Mouse (Mus musculus) olfactory bulb, adult 2 months (tissue): ENCODE results near the gene Lgi4.

Experiments
- CTCF ChIP-seq: fragments of 200-500 bp; IDR thresholded peaks from 2 replicates; pipeline ENCODE4 v1.5.1; 2012; ENCODE audit warnings: low read depth, mild to moderate bottlenecking, low read length, moderate library complexity; ENCODE audit not compliant: insufficient read depth
- POLR2A ChIP-seq: fragments of 200-500 bp; IDR thresholded peaks from 2 replicates; pipeline ENCODE4 v1.6.1; 2012; ENCODE audit warnings: mild to moderate bottlenecking, low read depth, low read length, moderate library complexity; ENCODE audit not compliant: insufficient read depth

DNA sequence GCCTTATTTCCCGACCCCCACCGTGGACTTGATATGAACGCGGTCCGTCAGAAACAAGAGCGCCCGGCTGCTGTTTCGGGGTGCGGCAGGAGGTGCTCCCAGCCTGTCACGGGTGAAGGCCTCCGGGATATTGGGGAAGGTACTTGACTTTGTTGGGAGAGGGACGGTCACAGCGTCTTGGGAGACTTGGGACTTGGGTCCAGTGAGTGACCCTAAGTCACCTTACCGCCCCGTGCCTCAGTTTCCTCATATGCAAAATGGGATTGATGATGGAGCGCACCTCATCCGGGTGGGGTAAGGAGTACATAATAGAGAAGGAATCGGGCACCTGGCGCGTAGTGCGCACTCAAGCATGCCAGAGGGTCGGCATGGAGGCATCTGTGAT lies 6.9 kb upstream of the Lgi4 start:
- no peak for TF ChIP-seq POLR2A
- TF ChIP-seq CTCF: no peak
